Mouse (Mus musculus) embryo, embryonic 11.5 days (tissue): ENCODE data around the gene Ripor2.

ENCODE experiments used
- DNase-seq: peaks from one replicate; pipeline ENCODE4 v3.0.0-alpha.2; 2012; ENCODE audit warnings: low read depth, low spot score

Ripor2 gene

GRCm38 (mm10) chr13:24712581-24713130 lies 130.7 kb downstream of the Ripor2 start:
- DNase-seq: no peak

- DNase-seq: peak; percentile 75
These were observed 131.5 kb downstream of the Ripor2 start for GRCm38 (mm10) chr13:24713434-24714000.

- no peak for DNase-seq
These were observed 132.4 kb downstream of the Ripor2 start for GRCm38 (mm10) chr13:24714360-24714885.

GRCm38 (mm10) chr13:24715601-24716000 lies 133.6 kb downstream of the Ripor2 start:
- DNase-seq: no peak

GRCm38 (mm10) chr13:24716441-24716840 lies 134.5 kb downstream of the Ripor2 start:
- no peak for DNase-seq

- no peak for DNase-seq
These were observed 135.7 kb downstream of the Ripor2 start for GRCm38 (mm10) chr13:24717677-24718076.

- DNase-seq: no peak
These were observed 139.5 kb downstream of the Ripor2 start for GRCm38 (mm10) chr13:24721502-24721901.

- DNase-seq: no peak
These were observed 141.9 kb downstream of the Ripor2 start for GRCm38 (mm10) chr13:24723699-24724394.

GRCm38 (mm10) chr13:24724395-24724759 lies 142.4 kb downstream of the Ripor2 start:
- DNase-seq: no peak

GRCm38 (mm10) chr13:24729128-24729527 lies 147.1 kb downstream of the Ripor2 start:
- no peak for DNase-seq

- no peak for DNase-seq
These were observed 152.5 kb downstream of the Ripor2 start for GRCm38 (mm10) chr13:24734502-24734901.

- DNase-seq: no peak
These were observed 153.7 kb downstream of the Ripor2 start for GRCm38 (mm10) chr13:24735608-24736131.

- DNase-seq: no peak
These were observed 159.0 kb downstream of the Ripor2 start, which contains the start of gene Armh2 for GRCm38 (mm10) chr13:24741028-24741427. TSS of gene Armh2 (plus strand) at chr13:24741232.

GRCm38 (mm10) chr13:24747823-24748222 lies 165.8 kb downstream of the Ripor2 start:
- DNase-seq: no peak

GRCm38 (mm10) chr13:24750807-24751206 lies 168.8 kb downstream of the Ripor2 start:
- no peak for DNase-seq

- DNase-seq: no peak
These were observed 169.4 kb downstream of the Ripor2 start for GRCm38 (mm10) chr13:24751396-24751795.

- DNase-seq: no peak
These were observed 174.8 kb downstream of the Ripor2 start for GRCm38 (mm10) chr13:24756756-24757155.

- no peak for DNase-seq
These were observed 176.0 kb downstream of the Ripor2 start for GRCm38 (mm10) chr13:24757820-24758564.

GRCm38 (mm10) chr13:24759451-24759850 lies 177.5 kb downstream of the Ripor2 start:
- DNase-seq: no peak

- DNase-seq: no peak
These were observed 178.4 kb downstream of the Ripor2 start for GRCm38 (mm10) chr13:24760351-24760870.

GRCm38 (mm10) chr13:24761083-24761402 lies 179.1 kb downstream of the Ripor2 start:
- DNase-seq: no peak
